Mouse (Mus musculus): ENCODE measurements around the gene Borcs5.

DNA sequence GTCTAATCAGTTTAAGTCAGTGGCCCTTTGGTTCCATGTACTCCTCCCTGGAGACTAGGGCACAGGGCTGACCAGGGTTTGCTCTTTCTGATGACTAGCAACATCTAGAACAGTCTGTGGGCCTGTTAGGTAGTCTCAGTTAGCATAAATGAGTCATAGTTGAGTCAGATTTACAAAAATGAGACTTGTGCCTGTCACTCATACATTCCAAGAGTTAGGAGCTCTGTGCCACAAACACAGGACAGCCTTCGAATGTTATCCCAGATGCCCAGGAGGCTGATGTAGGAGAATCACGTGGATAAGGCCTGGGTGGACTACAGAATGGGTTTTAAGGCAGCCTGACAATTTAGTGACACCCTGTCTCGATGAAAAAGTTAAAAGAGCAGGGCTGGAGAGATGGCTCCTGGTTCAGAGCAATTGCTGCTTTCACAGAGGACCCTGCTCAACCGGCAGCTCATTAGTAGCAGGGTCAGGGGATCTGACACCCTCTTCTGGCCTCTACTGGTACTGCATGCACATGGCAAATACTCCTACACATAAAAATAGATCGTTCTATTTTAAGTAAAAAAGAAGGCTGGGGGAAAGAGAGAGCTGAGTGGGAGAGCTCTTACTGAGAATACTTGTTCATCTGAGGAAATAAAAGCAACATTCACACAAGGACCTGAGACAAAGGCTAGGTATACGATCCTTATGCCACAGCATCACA is 18.3 kb upstream of the Borcs5 start:
- no peak for TF ChIP-seq GATA1 (IDR thresholded peaks at IDR 0.05; ENCODE audit: low read length)
- no peak for TF ChIP-seq TAL1 (IDR thresholded peaks at IDR 0.05; ENCODE audit: low read length)

Data from erythroblast, embryonic 14.5 days (primary cell).